Mouse (Mus musculus) midbrain, embryonic 10.5 days (tissue): ENCODE data around the gene Mtmr12. TPM values are rescaled to one million over a fixed set of nuclear protein-coding genes. Genes with fewer than 3 reads are reported as not detected.
"Not testable (repeated sequence)": the region's sequence is repeated elsewhere in the genome, so short reads cannot be mapped to it uniquely, and the experiment has no call there.

Experiments used
- DNase-seq: peaks from one replicate; pipeline ENCODE4 v3.0.0-alpha.2; 2017; ENCODE audit warnings: low spot score
- H3K27ac ChIP-seq: fragments of 300-500 bp; sonication (generic); replicated peaks from 2 replicates; pipeline ENCODE4 v1.5.1; 2016; ENCODE audit warnings: mild to moderate bottlenecking
- H3K27me3 ChIP-seq: fragments of 300-500 bp; sonication (generic); 2 replicates; pipeline ENCODE4 v1.6.1; 2016; ENCODE audit warnings: low read depth, mild to moderate bottlenecking; ENCODE audit not compliant: poor library complexity, severe bottlenecking
- H3K36me3 ChIP-seq: fragments of 300-500 bp; sonication (generic); 2 replicates; pipeline ENCODE4 v1.6.1; 2016; ENCODE audit warnings: mild to moderate bottlenecking, moderate library complexity
- H3K4me1 ChIP-seq: fragments of 300-500 bp; sonication (generic); 2 replicates; pipeline ENCODE4 v1.6.1; 2016
- H3K4me3 ChIP-seq: fragments of 300-500 bp; sonication (generic); 2 replicates; pipeline ENCODE4 v1.5.1; 2016; ENCODE audit warnings: mild to moderate bottlenecking, moderate library complexity
- H3K9me3 ChIP-seq: fragments of 300-500 bp; sonication (generic); replicated peaks from 2 replicates; pipeline ENCODE4 v1.6.1; 2016; ENCODE audit warnings: mild to moderate bottlenecking
- WGBS: fragments of 180-500 bp; shearing (Covaris S2); methylation state at CpG from one replicate; pipeline ENCODE4 v1.1.7; 2016; 5-methylcytosine and 5-hydroxymethylcytosine counted together
- polyA plus RNA-seq: library from polyadenylated mRNA; unstranded; fragments of >200 nt; fragmentation: Nextera tagmentation; extraction: Ambion mirVana; gene quantifications from 2 replicates; pipeline ENCODE4 v1.2.1, GENCODE M21; 2016

The Mtmr12 gene
- polyA plus RNA-seq, 1 experiment from 2014 or later: 18.0 TPM

GRCm38 (mm10) chr15:12203008-12203407, 1.8 kb upstream of the Mtmr12 start:
- peaks cover 41% of the 10 kb centered on the region for H3K4me1 ChIP-seq
- DNase-seq, H3K36me3 ChIP-seq, H3K27me3 ChIP-seq, H3K27ac ChIP-seq, H3K9me3 ChIP-seq, H3K4me3 ChIP-seq: not testable (repeated sequence)
- 91% methylated on average over 5 of the region's 5 CpGs for WGBS

- no peak for DNase-seq
- Histone ChIP-seq H3K27ac (peak overlapping the region; percentile 94), H3K9me3 (no peaks in the 10 kb centered on the region), H3K27me3 (0 out of 2 replicates have a peak, but pooled peaks cover 3% of the 10 kb centered on the region), H3K36me3 (0 out of 2 replicates have a peak, but pooled peaks cover under 1% of the 10 kb centered on the region), H3K4me1 (peaks cover 48% of the 10 kb centered on the region), H3K4me3 (peak overlapping the region; percentile 91)
- 53% methylated on average over 10 of the region's 10 CpGs for WGBS
Measured at GRCm38 (mm10) chr15:12203512-12204318, 1.1 kb upstream of the Mtmr12 start.

GRCm38 (mm10) chr15:12205160-12205901, 503 bp downstream of the Mtmr12 start:
- H3K4me1 ChIP-seq: peaks cover 52% of the 10 kb centered on the region
- no peaks in the 10 kb centered on the region for H3K9me3 ChIP-seq
- peak; percentile 52 for DNase-seq
- under 1% methylated on average over 73 of the region's 73 CpGs for WGBS
- H3K36me3 ChIP-seq: 0 out of 2 replicates have a peak, but pooled peaks cover 8% of the 10 kb centered on the region
- H3K27me3 ChIP-seq: 0 out of 2 replicates have a peak, but pooled peaks cover 3% of the 10 kb centered on the region
- peak overlapping the region; percentile 94 for H3K27ac ChIP-seq
- peak overlapping the region; percentile 91 for H3K4me3 ChIP-seq

- 0 out of 2 replicates have a peak, but pooled peaks cover 3% of the 10 kb centered on the region for H3K27me3 ChIP-seq
- peak overlapping the region; percentile 94 for H3K27ac ChIP-seq
- peaks cover 52% of the 10 kb centered on the region for H3K4me1 ChIP-seq
- 46% methylated on average over 14 of the region's 14 CpGs for WGBS
- no peak for DNase-seq
- no peaks in the 10 kb centered on the region for H3K9me3 ChIP-seq
- H3K4me3 ChIP-seq: peak overlapping the region; percentile 91
- 0 out of 2 replicates have a peak, but pooled peaks cover 8% of the 10 kb centered on the region for H3K36me3 ChIP-seq
Measured at GRCm38 (mm10) chr15:12205902-12206645, 1.2 kb downstream of the Mtmr12 start.

- Histone ChIP-seq H3K4me3 (peak overlapping the region; percentile 91), H3K27me3 (0 out of 2 replicates have a peak, but pooled peaks cover 3% of the 10 kb centered on the region), H3K27ac (no peak overlapping the region), H3K4me1 (peaks cover 55% of the 10 kb centered on the region), H3K36me3 (0 out of 2 replicates have a peak, but pooled peaks cover 8% of the 10 kb centered on the region), H3K9me3 (no peaks in the 10 kb centered on the region)
- DNase-seq: no peak
- 55% methylated on average over 7 of the region's 7 CpGs for WGBS
Measured at GRCm38 (mm10) chr15:12206646-12207222, 1.9 kb downstream of the Mtmr12 start.

GRCm38 (mm10) chr15:12207556-12208090, 2.8 kb downstream of the Mtmr12 start:
- Histone ChIP-seq H3K36me3 (0 out of 2 replicates have a peak, but pooled peaks cover 8% of the 10 kb centered on the region), H3K4me1 (peaks cover 53% of the 10 kb centered on the region), H3K27me3 (0 out of 2 replicates have a peak, but pooled peaks cover 3% of the 10 kb centered on the region), H3K9me3 (no peaks in the 10 kb centered on the region), H3K27ac (no peak overlapping the region), H3K4me3 (no peak overlapping the region)
- 84% methylated on average over 6 of the region's 6 CpGs for WGBS
- no peak for DNase-seq

GRCm38 (mm10) chr15:12211577-12211976, 6.7 kb downstream of the Mtmr12 start:
- H3K9me3 ChIP-seq: no peaks in the 10 kb centered on the region
- H3K27me3 ChIP-seq: no peaks in the 10 kb centered on the region
- H3K4me1 ChIP-seq: peaks cover 54% of the 10 kb centered on the region
- WGBS: 91% methylated on average over 8 of the region's 8 CpGs
- DNase-seq: no peak
- H3K4me3 ChIP-seq: no peak overlapping the region
- H3K36me3 ChIP-seq: 0 out of 2 replicates have a peak, but pooled peaks cover 8% of the 10 kb centered on the region
- H3K27ac ChIP-seq: no peak overlapping the region

- Histone ChIP-seq H3K4me3 (no peak overlapping the region), H3K27me3 (no peaks in the 10 kb centered on the region), H3K4me1 (peaks cover 51% of the 10 kb centered on the region), H3K27ac (no peak overlapping the region), H3K9me3 (no peaks in the 10 kb centered on the region), H3K36me3 (0 out of 2 replicates have a peak, but pooled peaks cover 8% of the 10 kb centered on the region)
- no peak for DNase-seq
- WGBS: 88% methylated on average over 1 of the region's 1 CpGs
Measured at GRCm38 (mm10) chr15:12212266-12212665, 7.4 kb downstream of the Mtmr12 start.

GRCm38 (mm10) chr15:12214531-12215414, 9.9 kb downstream of the Mtmr12 start:
- no peak for DNase-seq
- Histone ChIP-seq H3K27ac (no peak overlapping the region), H3K4me3 (no peak overlapping the region), H3K27me3 (no peaks in the 10 kb centered on the region), H3K36me3 (no peaks in the 10 kb centered on the region), H3K9me3 (no peaks in the 10 kb centered on the region), H3K4me1 (peaks cover 40% of the 10 kb centered on the region)
- WGBS: 87% methylated on average over 14 of the region's 14 CpGs

- Histone ChIP-seq H3K9me3 (no peaks in the 10 kb centered on the region), H3K27ac (no peak overlapping the region), H3K4me3 (no peak overlapping the region), H3K36me3 (no peaks in the 10 kb centered on the region), H3K4me1 (peaks cover 42% of the 10 kb centered on the region), H3K27me3 (no peaks in the 10 kb centered on the region)
- 93% methylated on average over 5 of the region's 5 CpGs for WGBS
- no peak for DNase-seq
Measured at GRCm38 (mm10) chr15:12215415-12215718, 10.5 kb downstream of the Mtmr12 start.

- Histone ChIP-seq H3K4me1 (peaks cover 49% of the 10 kb centered on the region), H3K27ac (no peak overlapping the region), H3K4me3 (no peak overlapping the region), H3K9me3 (no peaks in the 10 kb centered on the region), H3K27me3 (no peaks in the 10 kb centered on the region), H3K36me3 (no peaks in the 10 kb centered on the region)
- no peak for DNase-seq
- 92% methylated on average over 8 of the region's 8 CpGs for WGBS
Measured at GRCm38 (mm10) chr15:12216119-12216518, 11.3 kb downstream of the Mtmr12 start.
